In genomic region chr6:43658290-43658689, GRCm38 (mm10) we compare ENCODE assay signal across 1 mouse cellular context.
TF ChIP-seq lines count a peak whose summit lies in the region.

No protein-coding gene starts in this region.

TF ChIP-seq in MEL, 35 proteins besides CTCF, POLR2A, EP300 and RAD21 (continued from another document):
- no peak for TF ChIP-seq POLR2AphosphoS5 (IDR thresholded peaks at IDR 0.05; ENCODE audit: borderline replicate concordance, low read depth, low read length)
- no peak for TF ChIP-seq ZC3H11A (IDR thresholded peaks at IDR 0.05; ENCODE audit: low read depth, low read length)
- no peak for TF ChIP-seq GABPA (IDR thresholded peaks at IDR 0.05; ENCODE audit: low read depth, low read length)
- TF ChIP-seq TAL1 (IDR thresholded peaks at IDR 0.05; ENCODE audit: low read length), result peak; percentile 73
- TF ChIP-seq POLR2AphosphoS2 (IDR thresholded peaks at IDR 0.05; ENCODE audit: low read length), result peak; percentile 59; the same call in 1 of the 2 replicates
- no peak for TF ChIP-seq NELFE (IDR thresholded peaks at IDR 0.05; ENCODE audit: low read depth, low read length)
- no peak for TF ChIP-seq MAX (IDR thresholded peaks at IDR 0.05; ENCODE audit: low read length)
